Mouse (Mus musculus): ENCODE results near the gene Fahd1.

Fahd1 gene

DNA sequence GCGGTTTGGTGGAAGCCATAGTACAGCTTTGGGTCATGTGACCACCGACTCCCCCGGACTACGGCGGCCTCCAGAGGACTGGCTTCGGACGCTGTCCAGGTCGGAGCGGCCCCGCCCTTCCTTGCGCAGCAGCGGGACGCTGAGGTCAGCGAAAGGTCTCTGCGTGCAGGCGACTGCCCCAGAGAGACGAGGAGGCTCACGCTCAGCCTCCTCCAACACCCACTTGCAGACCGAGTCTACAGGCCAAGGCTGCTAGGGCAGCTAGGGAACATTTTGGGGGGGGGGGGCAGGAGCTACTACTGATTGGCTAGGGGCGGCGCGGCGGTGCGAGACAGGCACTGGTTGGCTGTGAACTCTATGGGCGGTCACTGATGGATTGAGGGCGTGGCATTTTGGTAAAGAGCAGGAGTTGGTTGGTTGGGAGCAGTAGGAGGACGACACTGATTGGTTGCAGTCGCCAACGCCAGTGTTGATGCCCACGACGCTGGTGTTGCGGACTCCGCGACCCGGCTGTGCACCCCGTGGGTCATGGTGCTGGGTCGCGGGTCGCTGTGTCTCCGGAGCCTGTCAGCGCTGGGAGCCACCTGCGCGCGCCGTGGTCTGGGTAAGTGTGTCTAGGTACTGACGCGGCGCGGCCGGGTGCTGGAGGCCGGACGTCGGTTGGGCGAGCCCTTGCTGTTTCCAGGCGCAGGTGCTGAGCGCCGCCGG, at the start of gene Fahd1:
Fahd1 (minus strand) TSS at position 300 of the 708 bp plus-strand sequence.
- peak; percentile 95 for DNase-seq (ENCODE audit: low spot score)

DNA sequence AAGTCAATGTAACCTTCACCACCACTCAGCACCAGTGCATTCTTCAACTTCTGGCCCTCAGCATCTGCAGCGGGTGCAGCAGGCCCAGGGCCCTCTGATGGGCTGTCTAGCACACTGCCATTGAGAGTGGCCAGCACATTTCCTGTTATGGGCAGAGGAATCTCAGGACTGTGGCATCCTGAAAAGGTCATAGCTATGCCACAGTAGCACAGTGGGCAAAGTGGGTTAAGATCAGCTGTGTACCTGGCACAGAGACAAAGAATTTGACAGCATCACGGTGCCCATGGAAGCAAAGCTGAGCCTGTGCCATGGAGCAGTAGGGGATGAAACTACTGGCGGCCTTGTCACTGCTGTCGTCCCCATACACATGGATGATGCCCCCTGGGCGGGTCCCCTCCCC, 49.0 kb upstream of the Fahd1 start:
- DNase-seq (ENCODE audit: low spot score) = no peak

DNA sequence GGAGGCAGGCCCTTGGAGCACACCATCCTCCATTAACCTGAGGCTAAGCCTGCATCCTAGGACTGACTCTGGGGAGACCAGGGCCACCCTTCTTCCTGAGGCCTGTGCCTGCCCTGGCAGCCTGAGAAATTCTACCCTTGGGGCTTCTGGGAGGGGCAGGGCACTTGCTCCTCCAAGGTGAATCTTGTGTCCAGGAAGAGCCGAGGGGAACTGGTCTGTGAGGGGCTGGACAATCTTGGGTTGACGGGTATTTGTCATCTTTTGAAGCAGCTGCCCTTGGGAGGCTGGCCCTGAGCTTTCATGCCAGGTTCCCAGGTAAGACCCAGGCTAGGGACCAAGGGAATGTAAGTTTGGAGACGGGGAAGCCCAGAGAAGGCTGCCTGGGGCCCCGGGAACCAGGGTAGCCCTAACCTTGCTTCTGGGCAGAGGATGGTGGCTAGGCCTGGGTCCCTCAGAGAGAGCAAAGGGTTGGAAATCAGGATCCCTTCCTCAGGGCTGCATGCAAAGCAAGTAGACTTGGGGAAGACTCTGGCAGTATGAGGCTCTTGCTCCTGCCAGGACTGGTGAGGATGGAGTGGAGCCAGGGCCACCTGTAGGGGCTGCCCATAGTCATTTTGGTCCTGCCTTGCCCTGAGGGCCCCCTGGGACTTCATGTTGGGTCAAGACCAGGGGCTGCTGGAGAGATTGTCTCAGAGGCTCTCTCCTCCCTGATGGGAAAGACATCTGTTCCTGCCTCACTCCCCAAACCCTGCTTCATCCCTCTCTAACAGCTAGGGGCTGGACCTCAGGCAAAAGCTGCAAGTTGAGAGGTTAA, 48.1 kb upstream of the Fahd1 start:
- DNase-seq (ENCODE audit: low spot score) = no peak

- DNase-seq (ENCODE audit: low spot score) = no peak
Observed at GRCm38 (mm10) chr17:24897600-24897999, 47.4 kb upstream of the Fahd1 start.

GRCm38 (mm10) chr17:24896993-24897269, 46.8 kb upstream of the Fahd1 start:
- no peak for DNase-seq (ENCODE audit: low spot score)

- DNase-seq (ENCODE audit: low spot score) = peak; percentile 79
Observed at GRCm38 (mm10) chr17:24896241-24896992, 46.3 kb upstream of the Fahd1 start, which contains the start of gene Nme3. Nme3 (plus strand) TSS chr17:24896500.

- no peak for DNase-seq (ENCODE audit: low spot score)
Observed at GRCm38 (mm10) chr17:24895571-24896240, 45.5 kb upstream of the Fahd1 start.

GRCm38 (mm10) chr17:24894995-24895547, 44.9 kb upstream of the Fahd1 start, which contains the start of the genes Eme2 and Mrps34:
Eme2 (minus strand) TSS chr17:24895087.
Mrps34 (plus strand) TSS chr17:24895116.
- DNase-seq (ENCODE audit: low spot score) = peak; percentile 83

- no peak for DNase-seq (ENCODE audit: low spot score)
Observed at GRCm38 (mm10) chr17:24894061-24894994, 44.2 kb upstream of the Fahd1 start.

- no peak for DNase-seq (ENCODE audit: low spot score)
Observed at GRCm38 (mm10) chr17:24893276-24893675, 43.1 kb upstream of the Fahd1 start.

DNA sequence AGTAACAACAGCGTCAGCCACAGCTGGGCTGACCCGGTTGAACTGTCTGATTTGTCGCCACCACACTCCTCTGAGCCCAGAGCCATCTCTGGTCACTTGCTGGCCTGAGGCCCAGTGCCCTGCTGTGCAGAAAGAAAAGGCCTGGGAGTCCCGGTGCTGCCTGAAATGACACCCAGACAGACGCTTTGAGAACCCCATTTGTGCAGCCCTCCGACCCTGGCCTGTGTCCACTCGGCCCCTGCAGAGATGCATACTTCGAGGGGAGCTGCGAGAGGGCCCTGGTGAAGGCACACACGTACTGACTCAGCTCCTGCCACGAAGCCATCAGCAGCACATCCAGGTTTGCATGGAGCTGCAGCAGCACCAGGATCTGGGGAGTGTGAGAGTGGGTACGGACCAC, 42.6 kb upstream of the Fahd1 start:
- DNase-seq (ENCODE audit: low spot score) = no peak

- no peak for DNase-seq (ENCODE audit: low spot score)
Observed at GRCm38 (mm10) chr17:24891321-24891720, 41.2 kb upstream of the Fahd1 start.

- no peak for DNase-seq (ENCODE audit: low spot score)
Observed at GRCm38 (mm10) chr17:24890151-24891092, 40.3 kb upstream of the Fahd1 start.

GRCm38 (mm10) chr17:24888862-24889261, 38.7 kb upstream of the Fahd1 start:
- DNase-seq (ENCODE audit: low spot score) = no peak

- no peak for DNase-seq (ENCODE audit: low spot score)
Observed at GRCm38 (mm10) chr17:24887291-24888080, 37.3 kb upstream of the Fahd1 start.

DNA sequence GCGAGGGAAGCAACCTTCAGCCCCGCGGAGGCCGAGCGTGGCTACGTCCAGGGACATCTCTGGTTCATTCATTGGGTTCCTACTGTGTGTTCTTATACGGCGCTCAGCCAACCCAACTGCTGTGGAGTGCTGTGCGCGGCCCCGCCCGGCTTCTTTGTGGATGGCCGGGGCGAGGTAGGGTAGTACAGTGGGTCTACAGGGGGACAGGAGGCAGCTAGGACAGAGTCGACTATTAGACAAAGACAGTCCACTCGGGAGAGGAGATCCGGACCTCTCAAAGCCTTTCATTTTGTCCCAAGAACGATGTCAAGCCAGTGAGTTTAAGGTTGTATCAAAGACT, 36.7 kb upstream of the Fahd1 start:
- DNase-seq (ENCODE audit: low spot score) = no peak

DNA sequence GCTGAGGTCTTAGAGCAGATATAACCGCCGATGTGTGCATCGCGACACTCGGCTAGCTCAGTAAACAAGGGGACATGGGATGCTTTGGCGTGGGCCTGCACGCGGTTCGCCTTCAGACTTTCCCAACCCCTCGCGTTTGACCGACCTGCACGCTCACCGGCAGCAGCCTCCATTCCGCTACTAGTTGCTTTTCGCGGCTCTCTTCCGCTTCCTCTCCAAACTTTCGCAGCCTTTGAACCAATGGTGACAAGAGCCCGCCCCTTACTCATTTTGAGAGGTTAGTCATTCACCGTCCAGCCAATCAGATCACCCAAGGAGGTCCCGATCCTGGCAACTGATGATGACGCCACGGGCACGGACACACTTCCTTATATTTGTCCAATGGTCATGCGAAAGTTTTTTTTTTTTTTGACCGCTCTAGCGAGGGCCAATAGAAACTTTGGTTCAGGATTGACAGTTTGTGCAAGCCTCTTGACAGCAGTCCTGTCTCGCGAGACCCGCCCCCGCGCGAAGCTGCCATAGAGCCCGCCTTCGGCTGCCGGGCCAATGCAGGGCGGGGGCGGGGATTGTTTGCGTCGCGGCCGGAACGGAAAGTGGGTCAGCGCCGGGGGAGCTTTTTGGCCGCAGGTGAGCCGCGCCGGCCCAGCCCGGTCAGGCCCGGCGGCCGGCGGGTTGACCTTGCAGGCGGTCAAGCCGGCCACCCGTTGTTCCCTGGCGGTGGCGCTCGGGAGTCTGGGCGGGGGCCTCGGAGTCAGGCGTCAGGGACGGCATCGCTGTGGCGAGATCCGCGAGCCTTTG, 36.2 kb upstream of the Fahd1 start, which contains the start of the genes Nubp2 and Spsb3:
Nubp2 (minus strand) TSS at position 216 of the 798 bp plus-strand sequence.
Spsb3 (plus strand) TSS at position 510 of the 798 bp plus-strand sequence.
- DNase-seq (ENCODE audit: low spot score) = peak; percentile 99

Measured in testis, postnatal 14 days (tissue).